Mouse (Mus musculus) urinary bladder, postnatal 25 days (tissue): ENCODE results near the gene Ppp1r15a.

ENCODE experiments used
- DNase-seq: peaks from one replicate; pipeline ENCODE4 v3.0.0; 2022; ENCODE audit warnings: low spot score

The Ppp1r15a gene

DNA sequence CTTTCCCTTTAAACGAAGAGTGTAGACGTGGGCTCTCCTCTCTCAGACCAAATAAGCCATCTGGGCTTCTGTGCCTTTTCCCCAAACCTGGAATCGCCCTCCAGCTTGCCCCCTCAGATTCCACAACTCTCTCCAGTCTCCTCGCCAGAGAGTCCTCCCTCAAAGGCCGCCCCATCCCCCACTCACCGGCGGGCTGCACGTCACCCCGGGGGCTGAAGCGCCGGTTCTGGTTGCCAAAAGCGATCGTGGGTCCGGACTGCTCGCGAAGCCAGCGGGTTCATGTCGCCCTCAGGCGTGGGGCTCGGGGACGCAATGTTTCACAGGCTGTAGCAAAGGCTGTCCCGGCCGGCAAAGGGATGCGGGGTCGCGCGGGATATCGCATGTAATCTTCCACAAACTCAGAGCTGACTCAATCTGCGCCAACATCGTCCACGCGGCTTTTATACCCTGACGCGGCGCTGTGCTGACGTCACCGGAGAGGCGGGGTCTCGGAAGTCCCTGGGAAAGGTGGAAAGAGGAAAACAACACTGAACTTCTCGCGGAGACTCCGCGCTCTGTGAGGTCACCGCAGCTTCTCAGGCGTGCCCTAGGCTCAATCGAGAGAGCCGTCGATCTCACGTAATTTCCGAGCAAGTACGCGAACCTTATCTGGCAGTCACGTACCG lies at the start of gene Ppp1r15a, which contains the start of gene Plekha4:
Gene Ppp1r15a, minus strand, starts transcription at position 460 of the 665 bp plus-strand sequence.
Gene Plekha4, plus strand, starts transcription at position 522 of the 665 bp plus-strand sequence.
- peak; percentile 98 for DNase-seq

- DNase-seq = no peak
Observed at GRCm38 (mm10) chr7:45574472-45575379, 48.7 kb upstream of the Ppp1r15a start.

DNA sequence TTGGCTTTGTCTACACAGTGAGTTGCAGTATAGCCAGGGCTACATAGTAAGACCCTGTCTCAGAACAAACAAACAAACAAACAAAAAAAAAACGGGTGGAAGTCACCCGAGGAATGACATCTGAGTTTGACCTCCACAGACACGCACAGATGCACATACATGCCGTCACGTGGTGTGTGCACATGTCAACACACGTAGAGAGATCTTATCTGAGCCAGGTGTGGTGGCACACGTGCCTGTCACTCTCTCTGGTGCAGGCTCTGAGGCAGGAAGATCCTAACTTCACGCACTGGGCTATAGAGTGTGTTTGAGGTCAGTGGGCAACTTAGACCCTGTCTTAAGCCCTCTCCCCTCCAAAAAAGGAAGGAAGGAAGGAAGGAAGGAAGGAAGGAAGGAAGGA lies 47.9 kb upstream of the Ppp1r15a start:
- no peak for DNase-seq

DNA sequence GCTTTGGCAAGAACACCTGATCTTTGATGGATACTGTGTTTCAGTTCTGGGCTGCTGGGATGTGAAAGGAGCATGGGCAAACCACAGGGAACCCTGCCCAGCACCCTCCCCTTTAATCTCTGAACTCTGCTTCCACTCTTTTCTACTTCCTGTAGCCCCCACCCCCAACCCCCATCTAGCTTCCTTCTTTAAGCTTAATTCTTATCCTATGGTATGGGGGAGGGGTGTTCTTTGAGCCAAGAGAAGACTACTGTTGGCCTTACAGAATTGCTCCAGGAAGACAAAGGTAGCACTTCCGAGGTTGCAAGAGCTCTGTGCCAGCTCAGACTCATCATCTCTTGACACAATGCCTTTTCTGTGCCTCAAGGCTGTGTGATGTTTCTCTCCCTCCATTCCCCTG lies 45.9 kb upstream of the Ppp1r15a start:
- DNase-seq = no peak

GRCm38 (mm10) chr7:45570103-45570741 lies 44.2 kb upstream of the Ppp1r15a start, which contains the start of gene Bcat2:
Bcat2 (plus strand) TSS chr7:45570153.
- DNase-seq = peak; percentile 64

DNA sequence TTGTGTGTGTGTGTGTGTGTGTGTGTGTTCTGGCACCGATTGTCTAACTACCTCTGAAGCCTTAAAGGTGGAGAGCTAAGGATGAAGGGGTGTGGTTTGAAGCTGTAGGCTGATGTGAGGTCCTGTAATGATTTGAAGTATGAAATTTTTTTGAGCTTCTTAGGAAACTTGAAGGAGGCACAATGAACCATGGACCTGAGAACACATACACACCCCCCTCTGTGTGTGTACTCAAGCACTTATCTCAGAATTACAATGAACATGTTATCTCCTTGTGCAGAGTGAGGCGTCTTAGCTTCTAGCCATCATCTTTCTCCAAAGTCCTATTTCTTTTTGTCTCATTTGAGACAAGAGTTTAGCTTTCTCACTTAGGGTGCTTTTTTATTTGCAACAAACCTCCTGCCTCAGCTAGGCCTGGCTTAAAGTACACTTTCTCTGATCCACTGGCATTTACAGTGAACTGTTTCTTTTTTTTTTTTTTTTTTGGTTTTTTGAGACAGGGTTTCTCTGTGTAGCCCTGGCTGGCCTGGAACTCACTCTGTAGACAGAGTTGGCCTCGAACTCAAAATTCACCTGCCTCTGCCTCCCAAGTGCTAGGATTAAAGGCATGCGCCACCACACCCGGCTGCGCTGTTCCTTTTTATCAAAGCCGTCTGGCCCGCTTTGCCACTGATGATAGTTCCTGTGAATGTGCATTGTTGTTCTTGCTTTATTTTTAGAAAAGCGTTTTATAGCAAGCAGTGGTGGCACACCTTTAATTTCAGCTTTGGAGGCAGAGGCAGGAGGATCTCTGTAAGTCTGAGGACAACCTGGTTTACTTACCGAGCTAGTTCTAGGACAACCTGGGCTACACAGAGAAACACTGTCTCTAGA lies 42.8 kb upstream of the Ppp1r15a start:
- no peak for DNase-seq

- DNase-seq = peak; percentile 77
Observed at GRCm38 (mm10) chr7:45567780-45568516, 41.9 kb upstream of the Ppp1r15a start.

DNA sequence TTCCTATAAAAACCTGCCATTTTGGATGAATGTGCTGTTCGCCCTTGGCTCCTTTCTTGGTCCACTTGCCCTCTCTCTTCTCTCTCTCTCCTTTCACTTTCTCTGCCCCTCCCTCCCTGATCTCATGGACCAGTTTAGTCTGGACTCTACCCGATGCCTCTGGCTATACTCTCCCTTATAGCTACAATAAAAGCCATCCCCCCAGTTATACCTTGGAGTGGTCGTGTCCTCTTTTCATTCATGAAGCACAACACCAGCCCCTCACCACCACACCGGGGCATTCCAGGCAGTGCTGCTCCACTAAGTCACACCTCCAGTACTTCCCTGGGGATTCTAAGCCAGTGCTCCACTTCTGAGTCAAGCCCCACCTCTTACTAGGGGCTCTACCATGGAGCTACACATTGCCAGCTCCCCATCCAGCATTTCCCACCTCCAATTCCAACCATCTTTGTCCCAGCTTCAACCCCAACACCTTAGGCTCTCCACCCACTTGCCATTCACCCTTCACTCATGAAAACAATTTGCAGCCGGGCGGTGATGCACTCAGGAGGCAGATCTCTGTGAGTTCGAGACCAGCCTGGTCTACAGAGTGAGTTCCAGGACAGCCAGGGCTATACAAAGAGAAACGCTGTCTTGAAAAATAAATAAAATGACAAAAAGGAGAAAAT lies 41.2 kb upstream of the Ppp1r15a start:
- no peak for DNase-seq

- DNase-seq = no peak
Observed at GRCm38 (mm10) chr7:45565446-45565845, 39.4 kb upstream of the Ppp1r15a start.

DNA sequence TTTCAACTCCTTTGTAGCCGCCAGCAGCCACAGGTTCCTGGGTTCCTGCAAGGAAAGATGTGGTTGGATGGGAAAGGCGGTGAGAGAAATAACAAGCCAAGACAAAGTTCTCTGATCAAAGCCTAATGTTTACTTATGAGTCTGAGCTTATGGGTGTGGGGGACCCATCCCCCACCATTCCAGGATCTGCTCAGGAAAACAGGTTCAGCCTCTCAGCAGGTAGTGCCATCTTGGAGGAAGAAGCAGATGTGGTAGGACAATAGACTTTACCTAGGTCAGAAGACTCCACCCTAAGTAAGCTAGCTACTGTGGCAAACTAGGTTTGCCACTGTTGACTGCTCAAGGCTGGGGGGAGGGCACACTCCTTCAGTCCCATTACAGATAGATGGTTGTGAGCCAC lies 38.7 kb upstream of the Ppp1r15a start:
- DNase-seq = no peak

DNA sequence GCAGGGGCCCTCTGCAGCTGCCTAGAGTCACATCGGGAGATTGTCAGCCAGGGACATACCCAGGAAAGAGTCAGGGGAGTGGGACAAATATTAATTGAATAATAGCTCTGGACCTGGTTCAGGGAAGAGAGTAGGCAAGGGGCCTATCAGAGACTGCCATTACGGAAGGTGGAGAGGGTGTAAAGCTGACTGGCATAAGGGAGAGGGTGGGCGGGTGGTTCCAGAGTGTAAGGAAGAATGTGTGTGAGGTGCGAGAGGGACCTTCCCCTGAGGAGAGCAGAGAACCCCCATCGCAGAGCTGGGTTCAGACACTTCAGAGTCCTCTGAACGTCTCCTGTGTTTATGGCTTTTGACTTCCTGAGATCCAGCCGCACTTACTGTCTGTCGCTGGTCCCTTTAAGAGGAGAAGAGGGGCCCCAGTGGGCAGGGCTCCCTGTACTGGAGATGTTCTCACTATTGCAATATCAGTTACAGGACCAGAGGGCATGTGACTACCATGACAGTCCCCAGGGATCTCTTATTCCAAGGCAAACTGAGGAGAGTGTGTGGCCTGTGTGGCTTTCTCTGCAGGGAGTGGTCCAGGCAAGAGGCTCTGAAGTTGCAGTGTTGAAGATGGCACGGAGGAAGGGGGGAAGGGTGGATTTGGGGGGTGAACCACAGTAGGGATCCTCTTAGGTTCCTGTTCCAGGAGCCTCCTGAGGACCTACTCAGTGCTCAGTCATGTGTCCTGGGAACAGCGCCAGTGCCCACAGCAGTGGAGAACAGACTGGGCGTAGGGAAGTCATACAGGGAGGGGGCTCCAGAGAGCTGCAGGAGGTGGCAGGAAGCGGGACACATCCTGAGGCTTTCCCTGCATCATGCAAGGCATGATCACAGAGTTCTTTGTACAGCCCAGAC lies 35.8 kb upstream of the Ppp1r15a start:
- DNase-seq = no peak

DNA sequence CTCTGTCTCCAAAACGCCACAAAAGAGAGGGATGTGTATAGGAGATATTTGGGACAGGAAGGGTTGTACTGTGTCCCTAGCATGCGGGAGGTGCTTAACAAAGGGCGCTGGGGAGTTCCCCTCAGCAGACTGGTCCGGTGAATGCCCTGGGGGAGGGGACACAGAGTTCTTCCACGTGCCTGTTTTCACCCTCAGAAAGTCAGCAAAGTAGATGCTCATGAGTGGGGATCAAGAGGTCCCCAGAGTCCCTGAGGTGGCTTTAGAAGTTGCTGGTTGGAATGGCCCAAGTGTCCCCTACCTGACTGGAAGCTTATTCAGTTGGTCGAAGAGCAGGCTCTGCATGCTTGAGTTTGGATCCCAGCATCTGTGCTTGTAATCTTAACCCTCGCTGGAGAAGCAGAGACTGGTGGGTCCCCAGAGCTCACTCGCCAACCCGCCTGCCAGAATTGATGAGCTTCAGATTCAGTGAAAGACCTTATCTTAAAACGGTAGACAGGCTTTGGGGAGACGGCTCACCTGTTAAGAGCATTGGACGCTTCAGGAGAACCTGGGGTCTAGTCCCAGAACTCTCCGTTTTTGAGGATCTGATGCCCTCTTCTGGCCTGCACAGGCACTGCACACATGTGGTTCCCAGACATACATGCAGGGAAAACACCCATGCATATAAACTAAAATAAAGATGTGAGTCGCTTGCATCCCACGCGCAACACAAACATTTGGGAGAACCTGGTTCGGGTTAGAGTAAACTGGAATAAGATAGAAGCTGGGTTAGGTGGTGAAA lies 35.0 kb upstream of the Ppp1r15a start:
- DNase-seq = peak; percentile 79

GRCm38 (mm10) chr7:45560241-45560640 lies 34.2 kb upstream of the Ppp1r15a start:
- no peak for DNase-seq

DNA sequence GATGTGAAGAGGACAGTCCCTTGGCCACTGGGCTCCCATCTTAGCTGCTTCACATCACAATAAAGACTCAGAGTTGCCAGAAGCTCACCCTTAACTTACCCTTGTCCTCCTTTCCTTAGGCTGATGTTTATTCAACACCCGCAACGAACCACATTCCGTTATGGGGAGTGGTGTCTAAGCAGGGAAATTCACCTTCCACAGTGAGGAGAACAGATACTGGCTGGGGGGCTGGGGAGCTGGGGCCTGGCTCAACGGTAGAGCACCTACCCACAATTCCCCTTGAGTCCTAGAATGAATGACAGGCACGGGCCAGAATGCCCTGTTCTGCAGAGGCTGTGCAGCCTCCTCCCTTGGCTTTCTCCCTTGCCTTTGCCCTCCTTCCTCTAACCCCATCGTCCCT lies 32.8 kb upstream of the Ppp1r15a start:
- DNase-seq = peak; percentile 23

DNA sequence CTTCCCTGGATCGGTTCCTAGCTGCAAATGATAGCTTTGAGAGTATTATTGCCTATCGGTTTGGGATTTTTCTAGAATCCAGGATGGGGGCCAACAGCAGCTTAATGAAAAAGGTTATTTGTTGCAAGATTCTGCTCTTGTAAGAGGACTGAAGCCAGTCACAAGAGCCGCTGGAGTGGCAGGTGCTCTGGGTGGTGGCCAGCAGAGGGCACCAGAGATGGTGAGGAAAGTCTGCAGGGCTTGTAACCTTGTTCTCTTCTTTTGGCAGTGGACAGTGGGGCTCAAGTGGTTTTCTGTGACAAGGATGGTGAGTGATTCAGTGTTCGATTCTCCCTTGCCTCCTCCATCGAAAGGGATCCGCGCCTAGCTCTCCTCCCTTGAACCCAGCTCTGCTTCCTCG lies 29.7 kb upstream of the Ppp1r15a start:
- peak; percentile 81 for DNase-seq

GRCm38 (mm10) chr7:45554744-45555143 lies 28.7 kb upstream of the Ppp1r15a start, which contains the start of gene Hsd17b14:
Hsd17b14 (plus strand) TSS chr7:45554893.
- no peak for DNase-seq

GRCm38 (mm10) chr7:45553990-45554389 lies 27.9 kb upstream of the Ppp1r15a start:
- DNase-seq = no peak

- no peak for DNase-seq
Observed at GRCm38 (mm10) chr7:45553519-45553918, 27.5 kb upstream of the Ppp1r15a start.
